Mouse (Mus musculus): ENCODE measurements at regions not wholly inside any gene's neighbourhood (a gene's known extent, or its start where the extent isn't known, plus 50 kb on each side); places are given as distances from the start of the nearest gene placed in this dataset.
"Not testable (repeated sequence)": the region's sequence is repeated elsewhere in the genome, so short reads cannot be mapped to it uniquely, and the experiment has no call there.

DNA sequence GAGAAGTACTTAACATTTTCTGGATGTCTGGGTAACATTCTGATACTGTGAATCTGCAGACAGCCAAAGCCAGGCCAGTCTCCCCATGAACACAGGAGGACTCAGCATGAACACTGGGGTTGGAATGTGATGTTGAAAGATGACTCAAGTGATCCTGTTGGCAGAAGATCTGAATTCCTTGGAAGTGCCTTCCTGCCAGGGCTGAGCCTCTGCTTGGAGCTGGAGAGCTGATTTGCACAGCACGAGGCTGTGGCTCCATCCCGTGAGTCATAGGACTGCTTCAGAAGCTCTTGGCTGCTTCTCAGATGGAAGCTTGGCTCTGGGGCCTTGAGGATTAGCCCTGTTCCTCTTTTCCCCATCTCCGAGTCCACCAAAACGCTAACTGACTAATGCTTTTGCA, 99.5 kb downstream of the Nr2f2 start:
- no peaks in the 10 kb centered on the region for H3K36me3 ChIP-seq (ENCODE audit: control insufficient read depth, insufficient read depth, low read length)
- no peak for DNase-seq (ENCODE audit: low spot score)
- no peak for ATAC-seq (ENCODE audit: low FRiP score)
- no peaks in the 10 kb centered on the region for H3K4me1 ChIP-seq (replicated peaks; ENCODE audit: control insufficient read depth, insufficient read depth, low read length)
- H3K9me3 ChIP-seq (ENCODE audit: control insufficient read depth, low read length) = no peaks in the 10 kb centered on the region
- no peak overlapping the region for H3K9ac ChIP-seq (ENCODE audit: low read depth, low read length)
- H3K27ac ChIP-seq (ENCODE audit: low read depth, low read length) = no peak overlapping the region
- no peak overlapping the region for H3K4me3 ChIP-seq (ENCODE audit: low read depth, low read length)
- H3K27me3 ChIP-seq (ENCODE audit: control insufficient read depth, insufficient read depth, low read length) = no peaks in the 10 kb centered on the region
- WGBS = 57% methylated on average over 4 of the region's 4 CpGs
- no peak overlapping the region for H3K4me2 ChIP-seq (replicated peaks; ENCODE audit: low read depth, low read length)

DNA sequence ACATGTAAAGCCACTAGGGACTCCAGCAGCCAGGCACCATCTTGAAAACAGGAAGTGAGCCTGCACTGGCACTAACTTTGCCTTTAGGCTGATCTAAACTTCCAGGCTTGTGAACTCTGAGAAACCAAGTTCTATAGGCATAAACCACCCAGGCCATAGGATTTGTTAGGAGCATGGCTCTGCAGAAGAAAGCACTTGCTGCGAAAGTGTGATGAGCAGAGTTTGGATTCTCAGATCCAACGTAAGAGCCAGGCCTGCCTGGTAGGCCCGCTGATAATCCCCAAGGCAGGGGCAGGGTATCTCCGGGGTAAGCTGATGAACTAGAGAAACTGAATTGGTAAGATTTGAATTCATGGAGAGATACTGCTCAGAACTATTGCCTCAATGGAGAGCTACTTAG, 109.7 kb downstream of the Nr2f2 start:
- Histone ChIP-seq H3K4me2 (replicated peaks; ENCODE audit: low read depth, low read length) (no peak overlapping the region), H3K27me3 (ENCODE audit: control insufficient read depth, insufficient read depth, low read length) (no peaks in the 10 kb centered on the region), H3K36me3 (ENCODE audit: control insufficient read depth, insufficient read depth, low read length) (no peaks in the 10 kb centered on the region), H3K9me3 (ENCODE audit: control insufficient read depth, low read length) (no peaks in the 10 kb centered on the region), H3K4me1 (replicated peaks; ENCODE audit: control insufficient read depth, insufficient read depth, low read length) (no peaks in the 10 kb centered on the region), H3K4me3 (ENCODE audit: low read depth, low read length) (no peak overlapping the region), H3K27ac (ENCODE audit: low read depth, low read length) (no peak overlapping the region), H3K9ac (ENCODE audit: low read depth, low read length) (no peak overlapping the region)
- WGBS = 97% methylated on average over 4 of the region's 4 CpGs
- DNase-seq (ENCODE audit: low spot score) (no peak), ATAC-seq (ENCODE audit: low FRiP score) (no peak)

DNA sequence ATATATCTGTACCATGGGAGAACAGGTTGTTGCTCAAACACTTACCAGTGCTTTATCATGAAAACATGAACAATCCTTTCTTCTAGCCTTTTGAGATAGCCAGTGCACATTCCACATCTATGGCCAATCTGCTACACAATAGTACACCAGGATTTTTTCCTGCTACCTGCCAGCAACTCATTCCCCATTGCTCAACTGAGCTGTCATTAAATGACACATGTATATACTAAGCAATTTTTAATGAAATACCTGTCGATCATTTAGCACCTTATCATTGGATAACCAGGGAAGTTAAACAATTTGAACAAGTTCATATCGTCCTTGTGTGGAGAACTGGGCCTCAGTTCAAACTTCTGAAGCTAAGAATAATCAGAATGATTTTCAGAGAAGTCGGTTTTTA, 111.5 kb downstream of the Nr2f2 start:
- H3K9me3 ChIP-seq (ENCODE audit: control insufficient read depth, low read length) = no peaks in the 10 kb centered on the region
- H3K27me3 ChIP-seq (ENCODE audit: control insufficient read depth, insufficient read depth, low read length) = no peaks in the 10 kb centered on the region
- no peak overlapping the region for H3K4me2 ChIP-seq (replicated peaks; ENCODE audit: low read depth, low read length)
- ATAC-seq (ENCODE audit: low FRiP score) (no peak), DNase-seq (ENCODE audit: low spot score) (no peak)
- H3K36me3 ChIP-seq (ENCODE audit: control insufficient read depth, insufficient read depth, low read length) = no peaks in the 10 kb centered on the region
- no peaks in the 10 kb centered on the region for H3K4me1 ChIP-seq (replicated peaks; ENCODE audit: control insufficient read depth, insufficient read depth, low read length)
- no peak overlapping the region for H3K27ac ChIP-seq (ENCODE audit: low read depth, low read length)
- WGBS = 91% methylated on average over 3 of the region's 3 CpGs
- H3K4me3 ChIP-seq (ENCODE audit: low read depth, low read length) = no peak overlapping the region
- H3K9ac ChIP-seq (ENCODE audit: low read depth, low read length) = no peak overlapping the region

DNA sequence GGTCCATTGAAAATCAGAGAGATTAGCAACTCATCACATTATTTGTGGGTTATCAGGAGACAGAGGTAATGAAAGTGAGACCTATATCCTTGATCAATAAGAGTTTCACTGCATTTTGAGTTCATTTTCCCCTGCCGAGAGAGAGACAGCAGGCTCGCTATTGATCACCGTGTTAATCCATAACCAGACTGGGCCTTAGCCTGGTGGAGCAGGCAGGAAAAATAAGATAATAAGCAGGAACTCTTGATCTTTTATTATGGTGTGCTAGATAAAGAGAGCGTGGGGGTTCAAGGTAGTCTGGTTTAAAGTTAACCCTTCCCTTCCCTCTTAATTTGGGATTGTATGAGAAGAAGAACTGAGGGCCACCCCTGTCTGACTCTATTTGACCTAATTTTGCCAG, 113.3 kb downstream of the Nr2f2 start:
- no peaks in the 10 kb centered on the region for H3K9me3 ChIP-seq (ENCODE audit: control insufficient read depth, low read length)
- no peaks in the 10 kb centered on the region for H3K36me3 ChIP-seq (ENCODE audit: control insufficient read depth, insufficient read depth, low read length)
- no peak overlapping the region for H3K27ac ChIP-seq (ENCODE audit: low read depth, low read length)
- H3K9ac ChIP-seq (ENCODE audit: low read depth, low read length) = no peak overlapping the region
- 74% methylated on average over 4 of the region's 4 CpGs for WGBS
- no peak for ATAC-seq (ENCODE audit: low FRiP score)
- H3K4me1 ChIP-seq (replicated peaks; ENCODE audit: control insufficient read depth, insufficient read depth, low read length) = no peaks in the 10 kb centered on the region
- no peaks in the 10 kb centered on the region for H3K27me3 ChIP-seq (ENCODE audit: control insufficient read depth, insufficient read depth, low read length)
- DNase-seq (ENCODE audit: low spot score) = no peak
- H3K4me3 ChIP-seq (ENCODE audit: low read depth, low read length) = no peak overlapping the region
- H3K4me2 ChIP-seq (replicated peaks; ENCODE audit: low read depth, low read length) = no peak overlapping the region

DNA sequence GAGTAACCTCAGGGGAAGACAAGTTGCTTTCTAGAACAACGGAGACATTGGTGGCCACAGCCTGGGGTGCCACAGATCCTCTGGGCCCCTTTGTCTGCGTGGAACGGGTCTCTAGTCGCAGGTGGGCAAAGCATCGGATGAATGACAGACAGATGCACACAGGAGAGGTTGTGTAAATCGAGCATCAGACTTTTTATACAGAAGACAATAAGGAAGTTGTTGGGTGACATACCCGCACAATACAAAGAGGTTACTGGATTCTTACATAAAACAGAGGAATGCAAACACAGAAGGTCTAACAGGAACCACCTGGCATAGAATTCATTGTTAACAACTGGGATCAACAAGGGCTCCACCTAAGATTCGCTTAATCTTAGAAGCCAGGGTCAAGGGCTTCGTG, 127.5 kb downstream of the Nr2f2 start:
- H3K36me3 ChIP-seq (ENCODE audit: control insufficient read depth, insufficient read depth, low read length); H3K27me3 ChIP-seq (ENCODE audit: control insufficient read depth, insufficient read depth, low read length); H3K4me1 ChIP-seq (replicated peaks; ENCODE audit: control insufficient read depth, insufficient read depth, low read length); DNase-seq (ENCODE audit: low spot score); H3K27ac ChIP-seq (ENCODE audit: low read depth, low read length); H3K4me2 ChIP-seq (replicated peaks; ENCODE audit: low read depth, low read length); H3K9ac ChIP-seq (ENCODE audit: low read depth, low read length); H3K9me3 ChIP-seq (ENCODE audit: control insufficient read depth, low read length); H3K4me3 ChIP-seq (ENCODE audit: low read depth, low read length); ATAC-seq (ENCODE audit: low FRiP score): not testable (repeated sequence)
- WGBS = 88% methylated on average over 9 of the region's 9 CpGs

DNA sequence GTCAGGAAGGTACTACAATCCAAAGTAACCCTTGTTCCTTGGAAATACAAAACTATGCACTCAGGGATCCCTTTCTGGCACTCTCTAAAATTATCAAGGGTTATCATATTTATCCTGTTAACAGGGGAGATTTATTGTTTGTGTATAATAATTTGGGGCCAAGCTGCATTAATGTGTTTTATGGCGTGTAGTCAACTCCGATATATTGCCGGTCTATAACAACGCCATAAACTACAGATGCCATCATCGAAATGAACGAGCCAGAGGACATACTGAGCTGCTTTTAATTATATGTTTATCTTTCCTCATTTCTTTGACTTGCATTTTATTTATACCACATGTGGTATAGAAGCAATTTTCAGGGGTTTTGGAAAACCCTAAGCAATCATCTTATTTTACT, 147.2 kb downstream of the Nr2f2 start:
- Histone ChIP-seq H3K27ac (ENCODE audit: low read depth, low read length) (no peak overlapping the region), H3K4me3 (ENCODE audit: low read depth, low read length) (no peak overlapping the region), H3K36me3 (ENCODE audit: control insufficient read depth, insufficient read depth, low read length) (no peaks in the 10 kb centered on the region), H3K9me3 (ENCODE audit: control insufficient read depth, low read length) (no peaks in the 10 kb centered on the region), H3K4me2 (replicated peaks; ENCODE audit: low read depth, low read length) (no peak overlapping the region), H3K9ac (ENCODE audit: low read depth, low read length) (no peak overlapping the region), H3K27me3 (ENCODE audit: control insufficient read depth, insufficient read depth, low read length) (no peaks in the 10 kb centered on the region), H3K4me1 (replicated peaks; ENCODE audit: control insufficient read depth, insufficient read depth, low read length) (no peaks in the 10 kb centered on the region)
- no peak for ATAC-seq (ENCODE audit: low FRiP score)
- 95% methylated on average over 6 of the region's 6 CpGs for whole genome bisulfite sequencing
- DNase-seq (ENCODE audit: low spot score) = no peak

DNA sequence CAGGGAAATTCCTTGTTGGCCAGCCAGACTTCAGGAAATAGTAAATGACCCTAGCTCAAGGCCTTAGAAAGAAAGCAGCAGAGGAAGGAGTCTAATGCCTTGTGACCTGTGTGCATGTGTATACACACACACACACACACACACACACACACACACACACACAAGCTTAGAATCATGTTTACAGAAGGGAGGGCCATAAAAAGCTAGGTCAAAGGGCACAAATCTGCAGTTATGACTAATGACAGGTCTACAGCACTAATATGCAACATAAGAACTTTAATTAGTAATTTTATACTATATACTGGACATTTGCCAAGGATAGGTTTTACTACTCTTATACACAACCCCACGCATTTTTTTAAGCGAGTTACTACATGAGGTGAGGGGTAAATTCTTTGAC, 149.4 kb downstream of the Nr2f2 start:
- H3K9me3 ChIP-seq (ENCODE audit: control insufficient read depth, low read length) = no peaks in the 10 kb centered on the region

DNA sequence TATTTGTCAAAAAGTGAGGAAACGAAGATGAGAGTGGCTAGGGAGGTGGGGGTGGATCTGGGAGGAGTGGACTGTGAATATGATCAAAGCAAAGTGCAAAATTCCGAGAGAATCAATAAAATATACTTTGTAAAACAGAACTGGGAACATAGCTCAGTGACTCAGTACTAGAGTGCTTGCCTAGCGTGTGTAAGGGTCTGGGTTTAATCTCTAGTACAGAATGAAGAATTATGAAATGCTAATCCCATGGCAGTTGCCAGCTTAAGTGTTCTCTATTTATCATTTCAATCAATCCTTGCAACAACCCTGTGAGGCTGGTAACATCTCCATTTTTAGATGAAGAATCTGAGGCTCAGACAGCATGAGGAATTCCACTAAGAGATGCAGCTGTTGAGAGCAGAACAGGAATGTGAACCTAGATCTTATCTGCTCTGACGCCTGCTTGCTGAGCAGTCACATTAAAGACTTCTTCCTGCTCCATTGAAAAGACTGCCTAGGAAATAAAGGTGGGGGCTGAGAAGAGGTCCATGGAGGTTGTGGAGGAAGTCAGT, 152.5 kb downstream of the Nr2f2 start:
- Histone ChIP-seq H3K4me1 (replicated peaks; ENCODE audit: control insufficient read depth, insufficient read depth, low read length) (no peaks in the 10 kb centered on the region), H3K4me3 (ENCODE audit: low read depth, low read length) (no peak overlapping the region), H3K4me2 (replicated peaks; ENCODE audit: low read depth, low read length) (no peak overlapping the region), H3K36me3 (ENCODE audit: control insufficient read depth, insufficient read depth, low read length) (no peaks in the 10 kb centered on the region), H3K27ac (ENCODE audit: low read depth, low read length) (no peak overlapping the region), H3K27me3 (ENCODE audit: control insufficient read depth, insufficient read depth, low read length) (no peaks in the 10 kb centered on the region), H3K9me3 (ENCODE audit: control insufficient read depth, low read length) (no peaks in the 10 kb centered on the region), H3K9ac (ENCODE audit: low read depth, low read length) (no peak overlapping the region)
- DNase-seq (ENCODE audit: low spot score) = no peak
- 74% methylated on average over 4 of the region's 4 CpGs for WGBS
- no peak for ATAC-seq (ENCODE audit: low FRiP score)

More for the DNA sequence above, 149.4 kb downstream of the Nr2f2 start:
- H3K36me3 ChIP-seq (ENCODE audit: control insufficient read depth, insufficient read depth, low read length) = no peaks in the 10 kb centered on the region
- H3K27ac ChIP-seq (ENCODE audit: low read depth, low read length) = no peak overlapping the region
- H3K4me2 ChIP-seq (replicated peaks; ENCODE audit: low read depth, low read length) = no peak overlapping the region
- H3K27me3 ChIP-seq (ENCODE audit: control insufficient read depth, insufficient read depth, low read length) = no peaks in the 10 kb centered on the region
- DNase-seq (ENCODE audit: low spot score) (no peak), ATAC-seq (ENCODE audit: low FRiP score) (no peak)
- no peaks in the 10 kb centered on the region for H3K4me1 ChIP-seq (replicated peaks; ENCODE audit: control insufficient read depth, insufficient read depth, low read length)
- WGBS = 93% methylated on average over 2 of the region's 2 CpGs
- H3K9ac ChIP-seq (ENCODE audit: low read depth, low read length) = no peak overlapping the region
- no peak overlapping the region for H3K4me3 ChIP-seq (ENCODE audit: low read depth, low read length)

DNA sequence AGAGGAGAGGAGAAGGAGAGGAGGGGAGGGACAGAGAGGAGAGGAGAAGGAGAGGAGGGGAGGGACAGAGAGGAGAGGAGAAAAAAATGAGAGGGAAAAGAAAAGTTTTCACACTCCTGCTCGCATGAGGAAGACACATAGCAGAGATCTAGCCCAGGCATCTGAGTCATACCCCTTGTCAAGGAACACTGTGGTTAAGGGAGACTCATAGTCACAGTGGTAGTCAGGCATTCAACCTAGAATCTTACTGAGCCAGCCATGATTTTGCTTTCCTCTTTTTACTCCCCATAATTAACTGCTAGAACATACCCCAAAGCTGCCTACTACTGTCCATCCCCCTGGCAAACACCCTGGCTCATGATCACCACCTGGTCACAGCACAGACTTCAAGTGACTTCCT, 160.6 kb downstream of the Nr2f2 start:
- DNase-seq (ENCODE audit: low spot score) = no peak
- H3K27ac ChIP-seq (ENCODE audit: low read depth, low read length) = no peak overlapping the region
- ATAC-seq (ENCODE audit: low FRiP score) = no peak
- H3K9me3 ChIP-seq (ENCODE audit: control insufficient read depth, low read length) = no peaks in the 10 kb centered on the region
- H3K4me2 ChIP-seq (replicated peaks; ENCODE audit: low read depth, low read length) = no peak overlapping the region
- H3K4me3 ChIP-seq (ENCODE audit: low read depth, low read length) = no peak overlapping the region
- H3K27me3 ChIP-seq (ENCODE audit: control insufficient read depth, insufficient read depth, low read length) = no peaks in the 10 kb centered on the region
- H3K9ac ChIP-seq (ENCODE audit: low read depth, low read length) = no peak overlapping the region
- H3K4me1 ChIP-seq (replicated peaks; ENCODE audit: control insufficient read depth, insufficient read depth, low read length) = no peaks in the 10 kb centered on the region
- H3K36me3 ChIP-seq (ENCODE audit: control insufficient read depth, insufficient read depth, low read length) = no peaks in the 10 kb centered on the region
- WGBS = 75% methylated on average over 1 of the region's 1 CpGs

Data from hindbrain, embryonic 11.5 days (tissue).